ENCODE assay signal across 18 mouse cellular contexts in genomic region chr4:8978949-8979348, GRCm38 (mm10).
DNase-seq lines count a peak whose midpoint lies in the region; ATAC-seq lines count a peak whose summit lies in the region.
"Had no signal": no experiment of that assay in that cellular context is flagged by ENCODE, and none has a peak within 500 bp of the region (broad histone marks: within the 10 kb centered on the region; RNA-seq: fewer than 3 reads in every experiment).

No protein-coding gene starts in this region.

- H3K27ac ChIP-seq in heart, embryonic 10.5 days = no peak overlapping the region
- H3K27ac ChIP-seq: embryonic facial prominence, embryonic 13.5 days; forebrain, embryonic 12.5 days; heart, embryonic 15.5 days; hindbrain, embryonic 15.5 days had no signal

- H3K27me3 ChIP-seq in heart, embryonic 10.5 days (ENCODE audit: insufficient read depth, poor library complexity, severe bottlenecking) = no peaks in the 10 kb centered on the region
- H3K27me3 ChIP-seq: embryonic facial prominence, embryonic 13.5 days; forebrain, embryonic 12.5 days; heart, embryonic 15.5 days; hindbrain, embryonic 15.5 days had no signal

- H3K4me3 ChIP-seq in heart, embryonic 10.5 days = no peak overlapping the region
- H3K4me3 ChIP-seq: embryonic facial prominence, embryonic 13.5 days; forebrain, embryonic 12.5 days; heart, embryonic 15.5 days; hindbrain, embryonic 15.5 days had no signal

- no peaks in the 10 kb centered on the region for H3K9me3 ChIP-seq in heart, embryonic 10.5 days
- H3K9me3 ChIP-seq: forebrain, embryonic 12.5 days; heart, embryonic 15.5 days; hindbrain, embryonic 15.5 days had no signal

- peak; percentile 81 for ATAC-seq in granulocyte monocyte progenitor cell, adult 5-6 weeks (replicated peaks; ENCODE audit: poor library complexity, severe bottlenecking)
- peak; percentile 56; the same call in 1 of the 2 replicates for ATAC-seq in monocyte, adult 5-6 weeks (replicated peaks; ENCODE audit: insufficient number of reproducible peaks, low FRiP score, low TSS enrichment, poor library complexity, severe bottlenecking)
- ATAC-seq: CD4-positive, CD25-positive, alpha-beta regulatory T cell, adult 4 months; forebrain, postnatal 0 days had no signal

- H3K36me3 ChIP-seq in heart, embryonic 10.5 days = no peaks in the 10 kb centered on the region
- H3K36me3 ChIP-seq: embryonic facial prominence, embryonic 13.5 days; forebrain, embryonic 12.5 days; heart, embryonic 15.5 days; hindbrain, embryonic 15.5 days had no signal

- H3K4me1 ChIP-seq in heart, embryonic 10.5 days = no peaks in the 10 kb centered on the region
- H3K4me1 ChIP-seq: embryonic facial prominence, embryonic 13.5 days; forebrain, embryonic 12.5 days; heart, embryonic 15.5 days; hindbrain, embryonic 15.5 days had no signal

- DNase-seq in B cell, adult 2 months = peak; percentile 25 to 29
- no peak for DNase-seq in left cerebral cortex, adult 9 months (ENCODE audit: low spot score in 2 of 2)
- no peak for DNase-seq in urinary bladder, adult 2 months (ENCODE audit: low spot score)
- no peak for DNase-seq in heart, embryonic 10.5 days (ENCODE audit: low spot score)
- DNase-seq: adrenal gland, postnatal 14 days; cerebellum, adult 11-12 months; cerebellum, adult 9-10 months; cerebellum, postnatal 25 days; forebrain, postnatal 0 days; gastrocnemius, postnatal 14 days; heart, adult 11 months had no signal

- WGBS in heart, embryonic 10.5 days = 80% methylated on average over 8 of the region's 8 CpGs

Comparison
In these comparisons a context has a peak if more than half of its experiments do, and no peak if none do; other contexts are left out.
1. DNase-seq: peak in B cell, adult 2 months (2 of 2); none in left cerebral cortex, adult 9 months (0 of 2), urinary bladder, adult 2 months (single experiment) and heart, embryonic 10.5 days (single experiment).